Mouse (Mus musculus) lung, adult 2 months (tissue): ENCODE measurements around the gene Fzd10.

Source experiments
- CTCF ChIP-seq: fragments of 200-500 bp; IDR thresholded peaks from 2 replicates; pipeline ENCODE4 v1.5.1; 2011; ENCODE audit warnings: mild to moderate bottlenecking, low read length, control low read depth; ENCODE audit not compliant: insufficient read depth
- POLR2A ChIP-seq: fragments of 200-500 bp; IDR thresholded peaks from 2 replicates; pipeline ENCODE4 v1.6.1; 2011; ENCODE audit warnings: low read depth, mild to moderate bottlenecking, control low read depth, low read length, borderline replicate concordance; ENCODE audit errors: extremely low read depth

DNA sequence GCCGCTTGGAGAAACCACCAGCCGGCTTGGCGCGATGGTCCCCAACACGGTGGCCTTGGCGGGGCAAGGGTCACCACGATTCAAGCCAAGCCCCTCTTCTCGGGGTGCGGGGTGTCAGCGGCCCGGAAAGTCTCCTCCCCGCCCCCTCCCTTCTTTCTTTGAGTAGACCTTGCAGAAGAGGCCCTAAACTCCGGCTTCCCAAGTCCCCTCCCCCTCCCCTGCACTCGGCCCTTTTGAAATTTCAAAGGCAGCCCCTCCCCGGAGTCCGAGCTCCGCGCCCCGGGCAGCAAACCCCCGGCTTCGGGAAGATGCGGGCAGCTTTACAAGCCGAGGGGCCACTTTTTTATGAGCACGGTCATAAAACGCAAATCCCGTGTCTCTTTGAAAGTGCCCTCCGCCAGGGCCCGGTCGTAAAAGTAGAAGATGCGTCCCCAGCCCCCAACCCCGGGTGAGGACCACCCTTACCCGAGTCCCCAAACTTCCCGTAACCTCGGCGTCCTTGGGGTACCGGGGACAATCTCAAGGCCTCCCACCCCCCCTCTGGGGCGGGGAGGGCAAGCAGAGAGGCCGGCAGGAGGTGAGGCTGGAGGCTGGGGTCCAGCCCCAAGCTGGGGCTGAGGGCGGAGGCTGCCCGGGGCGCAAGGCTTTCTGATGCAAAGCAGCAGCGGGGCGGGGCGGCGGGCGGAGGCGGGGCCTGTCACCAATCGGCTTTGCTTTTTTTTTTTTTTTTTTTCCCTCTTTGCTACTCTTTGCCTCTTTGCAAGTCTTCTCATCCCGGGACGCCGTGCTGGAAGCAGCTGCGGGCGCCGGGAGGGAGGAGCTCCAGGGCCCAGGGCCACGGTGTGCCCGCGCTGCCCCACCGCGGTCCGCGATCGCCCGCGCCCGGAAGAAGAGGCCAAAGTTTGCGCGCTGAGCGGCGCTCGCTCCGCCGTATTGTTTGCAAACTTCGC is at the start of gene Fzd10:
- TF ChIP-seq CTCF (no peak), POLR2A (no peak)
